8 mouse cellular contexts compared by ENCODE assay signal in the genomic region with DNA sequence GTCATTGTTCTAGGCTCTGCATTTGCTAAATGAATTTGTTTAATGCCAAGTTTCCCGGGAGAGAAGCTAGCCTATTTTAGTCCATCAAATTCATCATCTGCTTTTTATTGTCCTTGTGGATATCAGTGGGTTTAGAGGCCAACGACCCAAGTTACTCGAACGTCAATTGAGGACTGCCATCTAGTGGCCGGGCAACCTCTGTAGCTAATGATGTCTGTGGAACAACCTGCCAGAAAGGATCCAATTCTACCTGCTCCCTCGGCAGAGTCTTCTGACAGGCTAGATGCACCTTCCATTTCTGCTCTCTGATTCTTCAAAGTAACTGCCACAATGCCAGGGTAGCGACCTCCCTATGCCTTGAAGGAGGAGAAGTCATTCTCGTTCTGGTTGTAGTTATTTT.
DNase-seq lines count a peak whose midpoint lies in the region; ATAC-seq lines count a peak whose summit lies in the region.

No protein-coding gene starts in this region.

- no peak overlapping the region for H3K27ac ChIP-seq in forebrain, embryonic 12.5 days
- H3K27ac ChIP-seq in hindbrain, embryonic 13.5 days: no peak overlapping the region

- H3K9me3 ChIP-seq in forebrain, embryonic 12.5 days: 0 out of 2 replicates have a peak, but pooled peaks cover 2% of the 10 kb centered on the region
- no peaks in the 10 kb centered on the region for H3K9me3 ChIP-seq in hindbrain, embryonic 13.5 days

- no peak overlapping the region for H3K4me3 ChIP-seq in forebrain, embryonic 12.5 days (replicated peaks)
- H3K4me3 ChIP-seq in hindbrain, embryonic 13.5 days: no peak overlapping the region

- no peaks in the 10 kb centered on the region for H3K36me3 ChIP-seq in forebrain, embryonic 12.5 days (replicated peaks)
- H3K36me3 ChIP-seq in hindbrain, embryonic 13.5 days: no peaks in the 10 kb centered on the region

- H3K9ac ChIP-seq in forebrain, embryonic 12.5 days: no peak overlapping the region
- no peak overlapping the region for H3K9ac ChIP-seq in hindbrain, embryonic 13.5 days

- ATAC-seq in forebrain, embryonic 12.5 days (ENCODE audit: low FRiP score): peak; percentile 58
- ATAC-seq in hindbrain, embryonic 13.5 days (ENCODE audit: low FRiP score): peak; percentile 54; the same call in 1 of the 2 replicates
- peak; percentile 72 for ATAC-seq in megakaryocyte progenitor cell, adult 5-6 weeks (replicated peaks; ENCODE audit: poor library complexity)

- H3K4me1 ChIP-seq in forebrain, embryonic 12.5 days: peaks cover 14% of the 10 kb centered on the region
- H3K4me1 ChIP-seq in hindbrain, embryonic 13.5 days (replicated peaks): peaks cover 14% of the 10 kb centered on the region

- DNase-seq in ES-CJ7 (ENCODE audit: low read depth, low spot score): peak; percentile 79
- peak; percentile 27 to 66 for DNase-seq in adrenal gland, postnatal 4 days (ENCODE audit: low spot score in 2 of 2)
- DNase-seq in layer of hippocampus, postnatal 36 days: peak; percentile 48 to 70
- peak; percentile 59 to 80 for DNase-seq in right cerebral cortex, postnatal 10 days (ENCODE audit: low spot score in 2 of 2)
- DNase-seq in urinary bladder, postnatal 4 days (ENCODE audit: low spot score in 2 of 2): peak; percentile 33 to 67

- no peak overlapping the region for H3K4me2 ChIP-seq in forebrain, embryonic 12.5 days
- H3K4me2 ChIP-seq in hindbrain, embryonic 13.5 days: no peak overlapping the region

- WGBS in forebrain, embryonic 12.5 days: 9% methylated on average over 8 of the region's 8 CpGs
- 7% methylated on average over 8 of the region's 8 CpGs for WGBS in hindbrain, embryonic 13.5 days

- H3K27me3 ChIP-seq in forebrain, embryonic 12.5 days: peaks cover 8% of the 10 kb centered on the region; the same call in 1 of the 2 replicates
- H3K27me3 ChIP-seq in hindbrain, embryonic 13.5 days: no peaks in the 10 kb centered on the region
